Mouse (Mus musculus): ENCODE data around the gene Nudt7. TPM values are rescaled to one million over a fixed set of nuclear protein-coding genes. Genes with fewer than 3 reads are reported as not detected.

The Nudt7 gene
- polyA plus RNA-seq, 1 experiment from 2014 or later, result 13.4 TPM

DNA sequence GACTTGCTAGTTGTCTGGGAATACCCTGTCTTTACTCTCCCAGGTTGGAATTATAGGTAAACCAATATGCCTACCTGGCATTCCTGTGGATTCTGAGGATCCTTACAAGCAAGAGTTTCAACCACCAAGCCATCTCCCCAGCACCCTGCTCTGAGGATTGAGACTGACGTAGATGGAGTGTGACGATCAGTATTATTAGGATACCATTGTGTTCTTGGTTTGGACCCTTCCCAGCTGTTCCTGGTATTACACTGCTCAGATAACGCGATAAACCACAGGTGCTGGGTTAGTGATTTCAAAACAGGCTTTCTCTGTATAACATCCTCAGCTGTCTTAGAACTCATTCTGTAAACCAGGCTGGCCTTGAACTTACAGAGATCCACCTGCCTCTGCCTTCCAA is 1.9 kb upstream of the Nudt7 start:
- Histone ChIP-seq H3K36me3 (replicated peaks; ENCODE audit: control insufficient read depth, insufficient read depth, low read depth, low read length) (no peaks in the 10 kb centered on the region), H3K4me3 (ENCODE audit: low read depth, low read length) (no peak overlapping the region), H3K4me1 (ENCODE audit: control insufficient read depth, insufficient read depth, low read length) (no peaks in the 10 kb centered on the region), H3K9ac (replicated peaks; ENCODE audit: low read length) (no peak overlapping the region), H3K27ac (replicated peaks; ENCODE audit: low read depth, low read length) (no peak overlapping the region), H3K4me2 (ENCODE audit: low read depth, low read length) (no peak overlapping the region), H3K27me3 (ENCODE audit: control insufficient read depth, insufficient read depth, low read length) (no peaks in the 10 kb centered on the region), H3K9me3 (replicated peaks; ENCODE audit: control insufficient read depth, low read length) (no peaks in the 10 kb centered on the region)
- DNase-seq (ENCODE audit: low spot score) (no peak), ATAC-seq (replicated peaks; ENCODE audit: insufficient number of reproducible peaks, low FRiP score, low TSS enrichment, low read depth) (no peak)
- WGBS, result 91% methylated on average over 4 of the region's 4 CpGs

DNA sequence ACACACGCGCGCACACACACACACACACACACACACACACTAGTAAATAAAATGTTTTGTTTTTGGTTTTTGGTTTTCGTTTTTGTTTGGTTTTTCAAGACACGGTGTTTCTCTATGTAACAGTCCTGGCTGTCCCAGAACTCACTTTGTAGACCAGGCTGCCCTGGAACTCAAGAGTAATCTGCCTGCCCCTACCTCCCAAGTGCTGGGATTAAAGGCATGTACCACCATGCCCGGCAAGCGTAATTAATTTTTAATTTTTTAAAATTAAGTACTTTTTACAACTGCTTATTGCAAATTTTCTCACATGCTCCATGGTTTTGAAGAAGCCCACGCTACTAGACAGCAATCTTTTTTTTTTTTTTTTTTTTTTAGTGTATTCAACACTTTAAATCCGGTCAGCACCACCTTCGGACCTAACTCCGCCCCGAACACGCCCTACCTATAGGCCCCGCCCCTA is 277 bp upstream of the Nudt7 start:
- 30% methylated on average over 14 of the region's 14 CpGs for WGBS
- no peak for ATAC-seq (replicated peaks; ENCODE audit: insufficient number of reproducible peaks, low FRiP score, low TSS enrichment, low read depth)

GRCm38 (mm10) chr8:114136750-114137149 is 3.4 kb downstream of the Nudt7 start:
- no peak overlapping the region for H3K9ac ChIP-seq (replicated peaks; ENCODE audit: low read length)
- no peak overlapping the region for H3K4me2 ChIP-seq (ENCODE audit: low read depth, low read length)
- no peak for DNase-seq (ENCODE audit: low spot score)
- no peak for ATAC-seq (replicated peaks; ENCODE audit: insufficient number of reproducible peaks, low FRiP score, low TSS enrichment, low read depth)
- no peak overlapping the region for H3K4me3 ChIP-seq (ENCODE audit: low read depth, low read length)
- no peaks in the 10 kb centered on the region for H3K36me3 ChIP-seq (replicated peaks; ENCODE audit: control insufficient read depth, insufficient read depth, low read depth, low read length)
- H3K27me3 ChIP-seq (ENCODE audit: control insufficient read depth, insufficient read depth, low read length), result no peaks in the 10 kb centered on the region
- H3K4me1 ChIP-seq (ENCODE audit: control insufficient read depth, insufficient read depth, low read length), result no peaks in the 10 kb centered on the region
- H3K27ac ChIP-seq (replicated peaks; ENCODE audit: low read depth, low read length), result no peak overlapping the region
- H3K9me3 ChIP-seq (replicated peaks; ENCODE audit: control insufficient read depth, low read length), result no peaks in the 10 kb centered on the region
- 85% methylated on average over 1 of the region's 1 CpGs for WGBS

More for the DNA sequence above, 277 bp upstream of the Nudt7 start:
- H3K4me3 ChIP-seq (ENCODE audit: low read depth, low read length), result peak overlapping the region; percentile 34
- H3K4me1 ChIP-seq (ENCODE audit: control insufficient read depth, insufficient read depth, low read length), result no peaks in the 10 kb centered on the region
- H3K9ac ChIP-seq (replicated peaks; ENCODE audit: low read length), result no peak overlapping the region
- no peaks in the 10 kb centered on the region for H3K36me3 ChIP-seq (replicated peaks; ENCODE audit: control insufficient read depth, insufficient read depth, low read depth, low read length)
- H3K27me3 ChIP-seq (ENCODE audit: control insufficient read depth, insufficient read depth, low read length), result no peaks in the 10 kb centered on the region
- H3K27ac ChIP-seq (replicated peaks; ENCODE audit: low read depth, low read length), result no peak overlapping the region
- no peak overlapping the region; the same call in 1 of the 2 replicates for H3K4me2 ChIP-seq (ENCODE audit: low read depth, low read length)
- no peak for DNase-seq (ENCODE audit: low spot score)
- no peaks in the 10 kb centered on the region for H3K9me3 ChIP-seq (replicated peaks; ENCODE audit: control insufficient read depth, low read length)

GRCm38 (mm10) chr8:114137181-114137580 is 3.8 kb downstream of the Nudt7 start:
- no peak overlapping the region for H3K27ac ChIP-seq (replicated peaks; ENCODE audit: low read depth, low read length)
- no peaks in the 10 kb centered on the region for H3K27me3 ChIP-seq (ENCODE audit: control insufficient read depth, insufficient read depth, low read length)
- H3K4me1 ChIP-seq (ENCODE audit: control insufficient read depth, insufficient read depth, low read length), result no peaks in the 10 kb centered on the region
- H3K9me3 ChIP-seq (replicated peaks; ENCODE audit: control insufficient read depth, low read length), result no peaks in the 10 kb centered on the region
- ATAC-seq (replicated peaks; ENCODE audit: insufficient number of reproducible peaks, low FRiP score, low TSS enrichment, low read depth) (no peak), DNase-seq (ENCODE audit: low spot score) (no peak)
- no peak overlapping the region for H3K4me3 ChIP-seq (ENCODE audit: low read depth, low read length)
- no peak overlapping the region for H3K9ac ChIP-seq (replicated peaks; ENCODE audit: low read length)
- WGBS, result 59% methylated on average over 5 of the region's 5 CpGs
- H3K36me3 ChIP-seq (replicated peaks; ENCODE audit: control insufficient read depth, insufficient read depth, low read depth, low read length), result no peaks in the 10 kb centered on the region
- no peak overlapping the region for H3K4me2 ChIP-seq (ENCODE audit: low read depth, low read length)

DNA sequence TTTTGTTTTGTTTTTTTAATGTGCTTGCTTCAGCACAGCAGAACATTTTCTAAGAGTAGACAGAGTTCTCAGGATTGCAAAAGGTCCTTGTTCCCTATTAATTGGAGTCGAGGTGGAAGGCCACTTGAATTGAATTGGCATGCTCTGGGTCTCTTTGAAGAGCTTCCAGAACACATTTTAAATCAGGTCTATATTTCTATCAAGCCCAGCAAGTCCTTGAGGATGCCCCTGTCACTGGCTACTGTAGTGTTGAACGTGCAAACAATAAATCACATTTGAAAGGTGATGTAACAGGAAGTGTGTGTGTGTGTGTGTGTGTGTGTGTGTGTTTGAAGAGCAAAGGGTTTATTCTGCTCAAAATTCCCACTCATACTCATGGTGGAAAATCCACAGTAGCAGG is 7.1 kb downstream of the Nudt7 start:
- Histone ChIP-seq H3K9me3 (replicated peaks; ENCODE audit: control insufficient read depth, low read length) (no peaks in the 10 kb centered on the region), H3K4me2 (ENCODE audit: low read depth, low read length) (no peak overlapping the region), H3K4me1 (ENCODE audit: control insufficient read depth, insufficient read depth, low read length) (no peaks in the 10 kb centered on the region), H3K4me3 (ENCODE audit: low read depth, low read length) (no peak overlapping the region), H3K27ac (replicated peaks; ENCODE audit: low read depth, low read length) (no peak overlapping the region), H3K36me3 (replicated peaks; ENCODE audit: control insufficient read depth, insufficient read depth, low read depth, low read length) (no peaks in the 10 kb centered on the region), H3K27me3 (ENCODE audit: control insufficient read depth, insufficient read depth, low read length) (no peaks in the 10 kb centered on the region), H3K9ac (replicated peaks; ENCODE audit: low read length) (no peak overlapping the region)
- 73% methylated on average over 2 of the region's 2 CpGs for WGBS
- DNase-seq (ENCODE audit: low spot score) (no peak), ATAC-seq (replicated peaks; ENCODE audit: insufficient number of reproducible peaks, low FRiP score, low TSS enrichment, low read depth) (no peak)

GRCm38 (mm10) chr8:114142199-114142598 is 8.8 kb downstream of the Nudt7 start:
- H3K4me3 ChIP-seq (ENCODE audit: low read depth, low read length), result no peak overlapping the region
- no peaks in the 10 kb centered on the region for H3K36me3 ChIP-seq (replicated peaks; ENCODE audit: control insufficient read depth, insufficient read depth, low read depth, low read length)
- H3K27me3 ChIP-seq (ENCODE audit: control insufficient read depth, insufficient read depth, low read length), result no peaks in the 10 kb centered on the region
- no peak overlapping the region for H3K27ac ChIP-seq (replicated peaks; ENCODE audit: low read depth, low read length)
- H3K4me2 ChIP-seq (ENCODE audit: low read depth, low read length), result no peak overlapping the region
- H3K9ac ChIP-seq (replicated peaks; ENCODE audit: low read length), result no peak overlapping the region
- ATAC-seq (replicated peaks; ENCODE audit: insufficient number of reproducible peaks, low FRiP score, low TSS enrichment, low read depth) (no peak), DNase-seq (ENCODE audit: low spot score) (no peak)
- H3K9me3 ChIP-seq (replicated peaks; ENCODE audit: control insufficient read depth, low read length), result no peaks in the 10 kb centered on the region
- H3K4me1 ChIP-seq (ENCODE audit: control insufficient read depth, insufficient read depth, low read length), result no peaks in the 10 kb centered on the region

GRCm38 (mm10) chr8:114143645-114144290 is 10.4 kb downstream of the Nudt7 start:
- Histone ChIP-seq H3K4me2 (ENCODE audit: low read depth, low read length) (no peak overlapping the region), H3K9ac (replicated peaks; ENCODE audit: low read length) (no peak overlapping the region), H3K4me3 (ENCODE audit: low read depth, low read length) (no peak overlapping the region), H3K4me1 (ENCODE audit: control insufficient read depth, insufficient read depth, low read length) (no peaks in the 10 kb centered on the region), H3K27me3 (ENCODE audit: control insufficient read depth, insufficient read depth, low read length) (no peaks in the 10 kb centered on the region), H3K9me3 (replicated peaks; ENCODE audit: control insufficient read depth, low read length) (no peaks in the 10 kb centered on the region), H3K27ac (replicated peaks; ENCODE audit: low read depth, low read length) (no peak overlapping the region), H3K36me3 (replicated peaks; ENCODE audit: control insufficient read depth, insufficient read depth, low read depth, low read length) (no peaks in the 10 kb centered on the region)
- DNase-seq (ENCODE audit: low spot score) (no peak), ATAC-seq (replicated peaks; ENCODE audit: insufficient number of reproducible peaks, low FRiP score, low TSS enrichment, low read depth) (no peak)
- 81% methylated on average over 4 of the region's 4 CpGs for WGBS

- Histone ChIP-seq H3K4me3 (ENCODE audit: low read depth, low read length) (no peak overlapping the region), H3K36me3 (replicated peaks; ENCODE audit: control insufficient read depth, insufficient read depth, low read depth, low read length) (no peaks in the 10 kb centered on the region), H3K4me1 (ENCODE audit: control insufficient read depth, insufficient read depth, low read length) (no peaks in the 10 kb centered on the region), H3K9me3 (replicated peaks; ENCODE audit: control insufficient read depth, low read length) (no peaks in the 10 kb centered on the region), H3K27me3 (ENCODE audit: control insufficient read depth, insufficient read depth, low read length) (no peaks in the 10 kb centered on the region), H3K9ac (replicated peaks; ENCODE audit: low read length) (no peak overlapping the region), H3K27ac (replicated peaks; ENCODE audit: low read depth, low read length) (no peak overlapping the region), H3K4me2 (ENCODE audit: low read depth, low read length) (no peak overlapping the region)
- ATAC-seq (replicated peaks; ENCODE audit: insufficient number of reproducible peaks, low FRiP score, low TSS enrichment, low read depth) (no peak), DNase-seq (ENCODE audit: low spot score) (no peak)
- 63% methylated on average over 6 of the region's 6 CpGs for WGBS
Measured at GRCm38 (mm10) chr8:114153311-114154045, 20.1 kb downstream of the Nudt7 start.
